Mouse (Mus musculus): ENCODE data around the gene Grm1.

GRCm38 (mm10) chr10:10917857-10918399 lies 164.2 kb downstream of the Grm1 start:
- TF ChIP-seq CTCF (IDR thresholded peaks at IDR 0.05; ENCODE audit: extremely low read depth, insufficient read length, insufficient replicate concordance, low read depth, low read length), result no peak
- no peak for TF ChIP-seq POLR2A (IDR thresholded peaks at IDR 0.05; ENCODE audit: low read depth, low read length)
